Mouse (Mus musculus): Measurements from ENCODE around the gene Epop. TPM values are rescaled to one million over a fixed set of nuclear protein-coding genes. Genes with fewer than 3 reads are reported as not detected.

Epop gene
- total RNA-seq, 2 experiments from 2014 or later, result 0.58 TPM; not detected in 1

GRCm38 (mm10) chr11:97631938-97632337 lies 2.4 kb upstream of the Epop start:
- peak; percentile 79 for ATAC-seq (replicated peaks; ENCODE audit: low FRiP score, poor library complexity, severe bottlenecking)

GRCm38 (mm10) chr11:97631500-97631899 lies 2.0 kb upstream of the Epop start:
- no peak for ATAC-seq (replicated peaks; ENCODE audit: low FRiP score, poor library complexity, severe bottlenecking)

GRCm38 (mm10) chr11:97631046-97631445 lies 1.5 kb upstream of the Epop start:
- no peak for ATAC-seq (replicated peaks; ENCODE audit: low FRiP score, poor library complexity, severe bottlenecking)

DNA sequence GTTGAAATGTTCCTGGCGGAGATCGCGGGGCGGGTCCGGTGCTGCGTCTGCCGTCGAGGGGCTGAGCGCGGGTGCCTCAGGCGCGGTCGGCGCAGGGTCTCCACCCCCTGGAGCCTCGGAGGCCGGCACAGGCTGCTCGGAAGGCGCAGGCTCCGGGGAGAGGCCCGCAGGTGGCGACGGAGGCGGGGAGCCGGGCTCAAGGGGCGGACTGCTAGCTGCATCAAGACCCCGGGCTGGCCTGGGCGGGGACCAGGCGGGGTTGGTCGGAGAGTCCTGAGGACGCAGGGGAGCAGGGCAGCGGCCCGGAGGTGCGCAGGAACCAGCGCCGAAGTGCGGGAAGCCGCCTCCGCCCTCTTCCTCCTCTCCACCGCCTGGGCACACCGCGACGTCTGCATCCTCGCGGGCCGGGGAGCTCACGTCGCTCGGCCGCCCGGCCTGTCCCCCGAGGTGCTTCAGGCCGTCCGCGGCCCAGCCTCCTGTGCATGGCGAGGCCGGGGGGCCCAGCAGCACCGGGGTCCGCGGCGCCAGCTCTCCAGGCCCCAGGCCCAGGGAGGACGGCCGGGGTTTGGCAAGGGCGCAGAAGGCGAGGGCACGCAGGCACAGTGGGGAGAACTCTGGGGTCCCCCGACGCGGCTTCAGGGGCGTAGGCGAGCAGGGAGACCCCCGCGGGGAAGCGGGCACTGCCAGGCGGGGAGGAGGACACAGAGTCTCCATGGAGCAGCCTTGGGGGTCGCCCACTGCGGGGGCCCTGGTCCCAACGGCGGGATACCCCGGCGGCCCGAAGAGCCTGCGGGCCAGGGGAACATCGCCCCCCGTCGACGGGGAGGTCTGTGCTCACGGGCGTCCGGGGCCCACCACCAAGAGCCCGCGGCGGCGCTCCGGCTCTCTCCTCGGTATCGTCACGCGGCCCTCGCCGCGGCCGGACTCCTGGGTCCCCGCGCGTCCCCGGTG lies 659 bp downstream of the Epop start:
- no peak for ATAC-seq (replicated peaks; ENCODE audit: low FRiP score, poor library complexity, severe bottlenecking)

DNA sequence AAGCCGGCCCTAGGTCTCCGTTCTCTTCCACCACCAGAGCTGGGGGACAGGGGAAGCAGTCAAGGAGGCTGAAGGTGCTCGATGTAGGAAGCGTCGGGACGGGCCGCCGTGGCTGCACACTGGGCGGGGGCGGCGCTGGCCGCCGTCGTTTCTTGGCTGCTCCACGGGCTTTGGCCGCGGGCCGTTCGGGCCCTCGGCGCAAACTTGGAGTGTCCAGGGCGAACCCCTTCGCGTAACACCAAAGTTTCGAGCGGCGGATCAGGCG lies 1.3 kb downstream of the Epop start:
- ATAC-seq (replicated peaks; ENCODE audit: low FRiP score, poor library complexity, severe bottlenecking), result no peak

- ATAC-seq (replicated peaks; ENCODE audit: low FRiP score, poor library complexity, severe bottlenecking), result no peak
These were observed 1.8 kb downstream of the Epop start for GRCm38 (mm10) chr11:97627556-97628302.

DNA sequence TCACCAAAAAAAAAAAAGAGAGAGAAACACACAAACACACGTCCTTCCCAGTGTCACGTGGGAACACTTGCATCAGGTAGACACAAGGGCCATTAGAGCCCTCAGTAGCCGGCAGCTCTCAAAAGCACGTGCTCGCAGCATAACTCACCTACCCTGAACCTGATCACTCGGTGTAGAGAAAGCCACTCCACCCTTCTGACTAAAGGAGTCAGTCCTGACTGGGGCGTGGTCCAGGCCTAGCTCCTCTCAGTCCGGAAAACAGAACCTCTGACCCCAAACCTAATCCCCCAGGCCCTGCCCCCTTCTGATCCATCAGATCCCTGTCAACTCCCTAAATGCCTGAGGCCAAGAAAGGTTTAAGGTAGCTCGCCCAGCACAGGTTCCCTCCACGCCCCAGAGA lies 2.7 kb downstream of the Epop start:
- ATAC-seq (replicated peaks; ENCODE audit: low FRiP score, poor library complexity, severe bottlenecking), result no peak

DNA sequence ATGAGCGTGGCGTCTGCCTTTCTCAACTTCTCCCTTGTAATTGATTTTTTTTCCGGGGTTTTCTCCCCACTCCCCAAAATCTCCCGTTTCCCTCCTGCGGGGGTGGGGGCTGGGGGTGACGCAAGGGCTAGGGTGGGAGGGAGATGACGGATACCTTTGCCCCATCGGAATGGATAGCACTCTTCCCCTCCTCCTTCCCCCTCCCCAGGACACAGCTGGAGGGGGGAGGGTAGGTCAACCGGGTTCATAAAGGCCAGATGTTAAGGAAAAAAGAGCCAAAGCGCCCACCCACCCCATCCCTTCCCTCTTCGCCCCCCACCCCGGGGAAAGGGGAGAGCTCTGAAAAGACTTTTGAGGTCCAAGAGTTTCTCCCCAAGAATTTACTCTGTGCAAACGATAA lies 3.1 kb downstream of the Epop start:
- no peak for ATAC-seq (replicated peaks; ENCODE audit: low FRiP score, poor library complexity, severe bottlenecking)

DNA sequence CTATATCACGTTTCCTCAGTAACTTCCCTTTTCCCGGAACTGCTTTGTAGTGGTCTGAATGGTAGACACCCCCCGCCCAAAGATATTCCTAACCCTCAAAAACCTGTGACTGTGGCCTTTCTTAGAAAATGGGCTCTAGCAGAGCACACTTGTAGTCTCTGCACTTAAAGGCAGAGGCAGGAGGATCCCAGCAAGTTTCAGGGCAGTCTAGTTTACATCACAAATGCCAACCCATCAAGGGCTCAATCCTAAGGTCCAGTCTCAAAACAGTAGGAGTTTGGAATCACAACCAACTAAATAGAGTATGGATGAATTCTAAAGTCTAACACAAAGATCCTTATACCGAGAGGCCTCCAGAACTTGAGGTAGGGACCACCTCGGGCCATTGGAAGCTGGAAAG lies 4.0 kb downstream of the Epop start:
- ATAC-seq (replicated peaks; ENCODE audit: low FRiP score, poor library complexity, severe bottlenecking), result no peak

DNA sequence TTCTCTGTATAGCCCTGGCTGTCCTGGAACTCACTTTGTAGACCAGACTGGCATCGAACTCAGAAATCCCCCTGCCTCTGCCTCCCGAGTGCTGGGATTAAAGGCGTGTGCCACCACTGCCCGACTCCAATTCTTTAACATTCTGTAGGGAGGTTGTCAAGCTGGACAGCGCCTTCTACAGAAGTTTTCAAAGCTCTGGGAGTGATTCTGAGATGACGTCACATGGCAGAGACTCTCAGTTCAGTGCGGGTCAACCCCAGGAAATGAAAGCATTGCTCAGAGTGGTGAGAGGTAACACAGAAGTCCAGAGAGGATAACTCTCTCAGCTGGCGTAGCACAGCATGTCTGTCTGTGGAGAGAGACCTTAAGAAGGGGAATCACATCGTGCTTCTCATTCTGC lies 6.3 kb downstream of the Epop start:
- no peak for ATAC-seq (replicated peaks; ENCODE audit: low FRiP score, poor library complexity, severe bottlenecking)

DNA sequence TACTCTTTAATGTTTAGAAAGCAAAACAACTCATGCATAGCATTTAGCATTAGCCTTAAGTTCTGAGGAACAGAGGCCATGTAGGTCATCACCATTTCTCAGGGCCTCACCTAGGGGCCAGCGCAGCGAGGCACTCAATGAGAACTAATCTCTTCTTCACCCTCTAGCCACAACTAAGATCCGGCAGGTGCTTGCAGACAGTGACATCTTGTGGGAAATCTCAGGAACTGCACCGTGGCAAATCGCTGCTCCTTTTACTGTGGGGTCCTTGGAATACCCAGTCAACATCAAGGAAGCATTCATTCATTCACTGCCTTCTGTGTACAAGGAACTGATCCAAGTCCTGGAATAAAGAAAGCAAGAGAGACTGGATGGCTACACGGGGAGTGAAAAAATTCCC lies 7.1 kb downstream of the Epop start:
- 0 out of 2 replicates have a peak, but pooled peaks have one; percentile 61 for ATAC-seq (replicated peaks; ENCODE audit: low FRiP score, poor library complexity, severe bottlenecking)

DNA sequence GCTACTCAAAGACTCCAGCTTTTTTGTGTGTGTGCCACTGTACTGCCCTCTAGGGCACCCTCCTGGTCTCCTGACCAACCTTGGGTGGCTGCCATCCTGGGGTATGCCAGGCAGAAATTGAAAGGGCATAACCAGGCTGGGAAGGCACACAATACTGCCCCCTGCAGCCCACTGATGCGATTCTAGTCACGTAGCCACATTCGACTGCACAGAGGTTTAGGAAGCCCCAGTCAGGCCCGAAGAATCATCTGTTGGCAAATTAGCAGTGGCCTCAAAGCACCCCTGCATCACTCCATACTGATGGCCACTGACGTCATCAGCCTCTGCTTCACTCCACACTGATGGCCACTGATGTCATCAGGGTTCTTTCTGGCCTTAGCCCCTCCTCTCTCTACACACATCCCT lies 10.1 kb downstream of the Epop start:
- ATAC-seq (replicated peaks; ENCODE audit: low FRiP score, poor library complexity, severe bottlenecking), result no peak

DNA sequence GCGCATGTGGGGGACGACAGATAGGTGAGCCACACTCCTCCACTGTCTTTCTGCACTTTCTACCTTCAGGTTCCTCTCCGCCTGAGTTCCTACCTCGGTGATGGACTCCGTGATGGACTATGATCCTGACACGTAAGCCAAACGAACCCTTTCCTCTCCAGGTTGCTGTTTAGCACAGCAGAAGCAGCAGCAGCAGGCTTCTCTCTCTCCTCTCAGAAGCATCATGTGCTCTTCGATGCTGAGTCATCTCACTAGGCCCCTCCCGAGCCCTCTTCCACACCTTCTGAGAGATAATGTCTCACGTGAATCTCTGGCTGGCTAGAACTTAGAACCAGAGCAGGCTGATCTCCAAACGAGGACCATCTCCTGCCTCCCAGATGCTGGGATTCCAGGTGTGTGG lies 11.1 kb downstream of the Epop start:
- ATAC-seq (replicated peaks; ENCODE audit: low FRiP score, poor library complexity, severe bottlenecking), result no peak

DNA sequence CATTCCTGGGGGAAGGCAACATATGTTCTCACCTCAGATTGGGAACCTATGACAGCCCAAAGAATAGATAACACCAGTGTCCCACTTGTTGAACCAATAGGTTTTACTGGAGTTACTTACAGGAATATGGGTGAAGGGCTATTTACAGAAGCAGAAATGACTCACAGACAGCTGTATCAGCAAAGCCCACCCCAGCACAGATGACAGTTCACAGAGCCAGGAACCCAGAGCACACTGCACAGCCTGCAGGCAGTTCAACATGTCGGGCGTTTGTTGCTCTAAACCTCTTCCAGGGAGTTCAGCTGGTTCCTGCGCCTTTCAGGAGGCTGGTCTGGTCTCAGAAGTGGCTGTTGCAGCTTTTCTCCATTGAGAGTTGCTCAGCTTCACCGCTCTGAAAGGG lies 14.2 kb downstream of the Epop start:
- ATAC-seq (replicated peaks; ENCODE audit: low FRiP score, poor library complexity, severe bottlenecking), result no peak

DNA sequence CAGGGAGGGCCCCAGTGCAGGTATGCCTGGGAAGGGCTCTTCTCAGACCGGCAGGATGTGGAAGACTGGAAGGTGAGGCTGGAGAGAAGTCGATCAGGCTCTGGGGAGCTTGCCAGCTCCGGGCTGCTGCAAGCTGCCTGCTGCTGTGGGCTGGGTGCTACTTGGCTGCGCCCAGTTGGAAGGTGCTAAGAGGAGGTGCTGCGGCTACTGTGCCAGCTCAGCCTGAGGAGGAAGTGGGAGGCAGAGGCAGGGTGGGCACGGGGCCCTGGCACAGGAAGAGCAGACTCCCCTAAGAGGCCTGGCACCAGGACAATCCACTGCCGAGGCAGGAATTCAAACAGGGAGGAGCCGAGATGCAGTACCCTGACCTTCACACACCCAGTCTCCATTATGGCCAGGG lies 18.4 kb downstream of the Epop start:
- ATAC-seq (replicated peaks; ENCODE audit: low FRiP score, poor library complexity, severe bottlenecking), result 0 out of 2 replicates have a peak, but pooled peaks have one; percentile 39

GRCm38 (mm10) chr11:97609743-97610142 lies 19.8 kb downstream of the Epop start:
- ATAC-seq (replicated peaks; ENCODE audit: low FRiP score, poor library complexity, severe bottlenecking), result no peak

GRCm38 (mm10) chr11:97608933-97609332 lies 20.6 kb downstream of the Epop start:
- ATAC-seq (replicated peaks; ENCODE audit: low FRiP score, poor library complexity, severe bottlenecking), result no peak

- no peak for ATAC-seq (replicated peaks; ENCODE audit: low FRiP score, poor library complexity, severe bottlenecking)
These were observed 22.3 kb downstream of the Epop start for GRCm38 (mm10) chr11:97607056-97607725.

- no peak for ATAC-seq (replicated peaks; ENCODE audit: low FRiP score, poor library complexity, severe bottlenecking)
These were observed 25.6 kb downstream of the Epop start for GRCm38 (mm10) chr11:97603891-97604290.

- ATAC-seq (replicated peaks; ENCODE audit: low FRiP score, poor library complexity, severe bottlenecking), result no peak
These were observed 27.3 kb downstream of the Epop start for GRCm38 (mm10) chr11:97602223-97602622.

GRCm38 (mm10) chr11:97599104-97599503 lies 30.4 kb downstream of the Epop start:
- ATAC-seq (replicated peaks; ENCODE audit: low FRiP score, poor library complexity, severe bottlenecking), result no peak
